Mouse (Mus musculus): ENCODE data around the gene Zfp667. TPM values are rescaled to one million over a fixed set of nuclear protein-coding genes. Genes with fewer than 3 reads are reported as not detected.
"Not testable (repeated sequence)": the region's sequence is repeated elsewhere in the genome, so short reads cannot be mapped to it uniquely, and the experiment has no call there.

The Zfp667 gene
- polyA plus RNA-seq, 1 experiment from 2014 or later = 8.9 TPM

- 63% methylated on average over 8 of the region's 8 CpGs for WGBS
- Histone ChIP-seq H3K9me3 (no peaks in the 10 kb centered on the region), H3K9ac (no peak overlapping the region), H3K36me3 (no peaks in the 10 kb centered on the region), H3K4me1 (no peaks in the 10 kb centered on the region), H3K4me2 (no peak overlapping the region), H3K27ac (no peak overlapping the region), H3K27me3 (no peaks in the 10 kb centered on the region), H3K4me3 (no peak overlapping the region)
- no peak for ATAC-seq (ENCODE audit: insufficient number of reproducible peaks, low FRiP score, low TSS enrichment, low read depth)
Observed at GRCm38 (mm10) chr7:6265695-6266094, 20.7 kb upstream of the Zfp667 start.

- H3K4me3 ChIP-seq = no peak overlapping the region
- H3K36me3 ChIP-seq = no peaks in the 10 kb centered on the region
- H3K27ac ChIP-seq = no peak overlapping the region
- H3K27me3 ChIP-seq = no peaks in the 10 kb centered on the region
- no peaks in the 10 kb centered on the region for H3K9me3 ChIP-seq
- no peak for ATAC-seq (ENCODE audit: insufficient number of reproducible peaks, low FRiP score, low TSS enrichment, low read depth)
- no peak overlapping the region for H3K9ac ChIP-seq
- H3K4me2 ChIP-seq = no peak overlapping the region
- whole genome bisulfite sequencing = 41% methylated on average over 3 of the region's 3 CpGs
- H3K4me1 ChIP-seq = no peaks in the 10 kb centered on the region
Observed at GRCm38 (mm10) chr7:6277906-6278305, 8.5 kb upstream of the Zfp667 start.

DNA sequence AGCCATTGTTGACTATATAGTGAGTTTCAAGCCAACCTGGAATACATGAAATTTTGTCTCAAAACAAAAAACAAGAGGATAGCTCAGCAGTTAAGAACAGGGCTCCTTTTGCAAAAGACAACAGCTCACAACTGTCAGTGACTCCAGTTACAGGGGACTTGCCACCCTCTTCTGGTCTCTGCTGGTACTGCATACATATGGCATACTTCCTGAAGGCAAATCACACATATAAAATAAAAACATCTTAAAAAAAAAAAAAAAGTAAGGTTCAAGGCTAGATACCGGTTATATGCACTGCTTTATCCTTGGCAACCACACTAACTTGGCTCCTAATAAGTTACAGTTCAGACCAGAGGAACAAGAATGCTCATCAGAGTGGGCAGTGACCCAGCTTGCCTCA, 3.6 kb upstream of the Zfp667 start:
- Histone ChIP-seq H3K4me2 (peak overlapping the region; percentile 55), H3K27me3 (no peaks in the 10 kb centered on the region), H3K9me3 (no peaks in the 10 kb centered on the region), H3K27ac (peak overlapping the region; percentile 92; the same call in 1 of the 2 replicates), H3K36me3 (no peaks in the 10 kb centered on the region), H3K4me1 (peaks cover 11% of the 10 kb centered on the region), H3K4me3 (peak overlapping the region; percentile 58), H3K9ac (no peak overlapping the region)
- WGBS = 0% methylated on average over 1 of the region's 1 CpGs
- ATAC-seq (ENCODE audit: insufficient number of reproducible peaks, low FRiP score, low TSS enrichment, low read depth) = no peak

- Histone ChIP-seq H3K4me1 (peaks cover 12% of the 10 kb centered on the region), H3K4me3 (peak overlapping the region; percentile 58), H3K4me2 (peak overlapping the region; percentile 55), H3K27me3 (no peaks in the 10 kb centered on the region), H3K9me3 (no peaks in the 10 kb centered on the region), H3K27ac (peak overlapping the region; percentile 92), H3K9ac (peak overlapping the region; percentile 54; the same call in 1 of the 2 replicates), H3K36me3 (no peaks in the 10 kb centered on the region)
- peak; percentile 59 for ATAC-seq (ENCODE audit: insufficient number of reproducible peaks, low FRiP score, low TSS enrichment, low read depth)
- 1% methylated on average over 23 of the region's 23 CpGs for WGBS
Observed at GRCm38 (mm10) chr7:6283451-6284075, 2.8 kb upstream of the Zfp667 start.

DNA sequence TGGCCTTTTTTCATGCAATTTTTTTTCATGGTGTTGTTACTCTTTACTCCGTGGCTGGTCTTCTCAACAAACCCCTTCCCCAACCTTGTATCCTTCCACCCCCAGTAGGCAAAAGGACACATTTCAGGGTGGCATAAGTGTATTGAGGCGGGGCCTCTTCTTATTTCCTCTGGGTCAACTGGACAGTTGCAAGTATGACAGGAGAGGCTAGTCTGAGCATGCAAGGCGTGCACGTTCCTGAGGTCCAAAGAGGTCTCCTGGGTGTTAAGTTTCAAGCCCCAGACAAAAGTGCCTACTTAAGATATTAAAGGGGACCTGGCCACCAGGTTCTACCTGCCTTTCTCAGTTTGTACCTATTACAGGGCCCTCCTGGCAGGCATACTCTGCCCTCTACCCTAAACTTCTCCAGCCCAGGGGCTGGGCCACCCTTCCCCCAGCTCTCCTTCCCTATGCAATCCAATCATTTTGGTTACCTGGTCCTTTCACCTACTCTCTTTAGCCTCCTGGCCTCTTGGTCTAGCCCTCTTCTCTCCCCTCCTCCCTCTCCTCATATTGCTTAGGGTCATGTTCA, 1.9 kb upstream of the Zfp667 start:
- H3K9ac ChIP-seq = no peak overlapping the region
- H3K27me3 ChIP-seq = no peaks in the 10 kb centered on the region
- no peak for ATAC-seq (ENCODE audit: insufficient number of reproducible peaks, low FRiP score, low TSS enrichment, low read depth)
- peaks cover 12% of the 10 kb centered on the region for H3K4me1 ChIP-seq
- no peaks in the 10 kb centered on the region for H3K36me3 ChIP-seq
- 78% methylated on average over 4 of the region's 4 CpGs for WGBS
- H3K4me2 ChIP-seq = no peak overlapping the region
- no peak overlapping the region for H3K4me3 ChIP-seq
- no peak overlapping the region for H3K27ac ChIP-seq
- H3K9me3 ChIP-seq = no peaks in the 10 kb centered on the region

DNA sequence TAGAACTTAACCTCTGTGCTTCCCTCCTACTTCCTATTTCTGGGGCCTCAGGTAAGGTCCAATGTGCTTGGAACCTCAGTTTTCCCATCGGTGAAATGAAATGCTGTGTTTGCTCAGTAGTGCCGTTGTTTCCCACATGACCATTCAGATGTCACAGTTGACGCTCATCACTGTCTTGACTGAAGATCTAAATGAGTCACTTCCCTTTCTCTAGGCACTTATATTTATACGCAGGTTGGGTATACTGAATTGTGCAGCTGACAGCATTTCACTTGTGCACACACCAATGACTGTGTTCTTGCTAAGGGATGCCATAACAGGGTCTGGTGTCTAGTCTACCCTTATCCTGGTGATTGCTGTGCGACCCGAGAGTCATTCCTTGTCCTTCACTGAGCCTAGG, 1.0 kb upstream of the Zfp667 start:
- Histone ChIP-seq H3K4me1 (peaks cover 12% of the 10 kb centered on the region), H3K4me2 (peak overlapping the region; percentile 72), H3K4me3 (no peak overlapping the region), H3K36me3 (peaks cover 1% of the 10 kb centered on the region; the same call in 1 of the 2 replicates), H3K9ac (no peak overlapping the region), H3K27ac (peak overlapping the region; percentile 89; the same call in 1 of the 2 replicates), H3K27me3 (no peaks in the 10 kb centered on the region), H3K9me3 (no peaks in the 10 kb centered on the region)
- WGBS = 83% methylated on average over 6 of the region's 6 CpGs
- ATAC-seq (ENCODE audit: insufficient number of reproducible peaks, low FRiP score, low TSS enrichment, low read depth) = no peak

DNA sequence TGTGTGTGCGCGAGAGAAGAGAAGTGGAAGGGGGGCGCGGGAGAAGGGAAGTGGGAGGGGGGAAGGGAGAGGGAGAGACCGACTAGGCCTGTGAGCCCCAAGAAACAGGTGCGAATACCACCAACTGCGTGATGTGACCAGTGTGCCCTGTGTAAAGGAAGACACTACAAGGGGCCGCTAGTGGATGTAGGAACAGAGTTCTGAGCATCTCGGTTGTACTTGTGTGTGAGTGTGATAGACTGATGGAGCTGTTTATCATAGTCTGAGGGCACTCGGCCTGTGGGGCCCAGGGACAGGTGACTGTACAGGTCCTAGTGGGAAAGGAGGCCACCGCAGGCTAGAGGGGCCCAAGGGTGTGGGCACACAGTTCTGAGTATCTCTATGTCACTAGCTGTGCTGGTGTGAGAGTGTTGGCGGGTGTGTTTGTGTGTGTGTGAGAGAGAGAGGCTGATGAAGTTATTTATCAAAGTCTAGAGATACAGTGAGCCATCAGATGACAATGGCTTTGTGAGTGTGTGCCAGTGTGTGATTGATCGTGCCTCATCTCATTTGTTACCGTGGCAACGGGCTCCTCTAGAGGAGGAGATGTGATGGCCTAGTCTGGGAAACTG, 647 bp downstream of the Zfp667 start:
- no peaks in the 10 kb centered on the region for H3K9me3 ChIP-seq
- H3K27ac ChIP-seq = peak overlapping the region; percentile 43
- ATAC-seq (ENCODE audit: insufficient number of reproducible peaks, low FRiP score, low TSS enrichment, low read depth) = peak; percentile 17
- peak overlapping the region; percentile 72 for H3K4me2 ChIP-seq
- H3K4me1 ChIP-seq = peaks cover 12% of the 10 kb centered on the region
- 26% methylated on average over 15 of the region's 15 CpGs for WGBS
- peak overlapping the region; percentile 55 for H3K4me3 ChIP-seq
- H3K27me3 ChIP-seq = no peaks in the 10 kb centered on the region
- H3K9ac ChIP-seq = peak overlapping the region; percentile 31; the same call in 1 of the 2 replicates
- H3K36me3 ChIP-seq = peaks cover 3% of the 10 kb centered on the region; the same call in 1 of the 2 replicates

DNA sequence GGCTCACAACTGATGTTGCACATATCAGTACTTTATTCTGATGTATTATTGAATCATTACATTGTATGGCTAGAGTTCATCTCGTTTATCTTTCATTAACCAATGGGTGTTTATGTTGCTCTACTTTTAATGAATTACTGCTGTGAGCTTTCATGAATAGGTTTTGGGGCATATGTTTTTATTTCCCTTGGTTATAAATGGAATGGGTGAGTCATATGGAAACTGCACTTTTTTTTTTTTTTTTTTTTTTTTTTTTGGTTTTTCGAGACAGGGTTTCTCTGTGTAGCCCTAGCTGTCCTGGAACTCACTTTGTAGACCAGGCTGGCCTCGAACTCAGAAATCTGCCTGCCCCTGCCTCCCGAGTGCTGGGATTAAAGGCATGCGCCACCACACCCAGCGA, 4.7 kb downstream of the Zfp667 start:
- Histone ChIP-seq H3K4me1 (peaks cover 12% of the 10 kb centered on the region), H3K36me3 (peaks cover 29% of the 10 kb centered on the region)
- not testable (repeated sequence) for ATAC-seq (ENCODE audit: insufficient number of reproducible peaks, low FRiP score, low TSS enrichment, low read depth); H3K9ac ChIP-seq; H3K27ac ChIP-seq; H3K4me3 ChIP-seq; H3K9me3 ChIP-seq; H3K4me2 ChIP-seq; H3K27me3 ChIP-seq
- WGBS = 88% methylated on average over 5 of the region's 6 CpGs

- not testable (repeated sequence) for H3K27ac ChIP-seq; H3K4me3 ChIP-seq; ATAC-seq (ENCODE audit: insufficient number of reproducible peaks, low FRiP score, low TSS enrichment, low read depth); H3K9ac ChIP-seq; H3K4me1 ChIP-seq; H3K9me3 ChIP-seq; H3K4me2 ChIP-seq; H3K27me3 ChIP-seq
- 65% methylated on average over 11 of the region's 11 CpGs for WGBS
- H3K36me3 ChIP-seq = peaks cover 40% of the 10 kb centered on the region
Observed at GRCm38 (mm10) chr7:6300796-6301195, 14.4 kb downstream of the Zfp667 start.

DNA sequence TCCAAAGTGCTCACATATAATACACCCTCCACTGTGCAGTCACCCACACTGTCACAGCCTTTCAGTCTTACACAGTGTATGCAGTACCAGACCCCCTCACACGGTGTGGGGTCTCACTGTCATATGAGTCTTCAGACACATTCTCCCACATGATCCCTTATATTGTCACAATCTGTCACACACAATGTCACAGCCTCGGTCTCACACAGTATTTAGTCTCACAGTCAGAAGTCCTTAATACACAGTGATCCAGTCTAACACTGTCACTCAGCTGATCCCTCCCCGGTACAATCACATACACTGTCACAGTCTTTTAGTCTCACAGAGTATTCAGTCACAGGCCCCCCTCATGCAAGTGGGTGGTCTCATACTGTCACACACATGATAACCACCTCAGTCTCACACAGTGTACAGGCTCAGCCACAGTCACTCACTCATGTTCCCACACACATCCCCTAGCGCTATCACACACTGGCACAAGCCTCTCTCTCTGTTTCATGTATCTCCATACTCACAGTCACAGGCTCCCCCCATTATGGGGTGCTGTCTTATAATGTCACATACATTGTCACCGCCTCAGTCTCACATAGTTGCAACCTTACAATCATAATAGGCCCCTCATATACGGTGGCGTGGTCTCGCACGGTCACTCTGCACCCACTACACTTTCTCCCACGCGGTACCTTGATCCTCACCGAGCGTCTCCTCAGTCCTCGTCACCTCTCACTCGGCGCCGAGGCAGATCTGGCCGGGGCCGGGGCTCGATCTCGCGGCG, 44.3 kb downstream of the Zfp667 start:
- H3K4me2 ChIP-seq = peak overlapping the region; percentile 61
- ATAC-seq (ENCODE audit: insufficient number of reproducible peaks, low FRiP score, low TSS enrichment, low read depth) = peak; percentile 54
- peak overlapping the region; percentile 61 for H3K9ac ChIP-seq
- no peaks in the 10 kb centered on the region for H3K9me3 ChIP-seq
- H3K27ac ChIP-seq = peak overlapping the region; percentile 87
- no peaks in the 10 kb centered on the region for H3K27me3 ChIP-seq
- H3K36me3 ChIP-seq = peaks cover 12% of the 10 kb centered on the region; the same call in 1 of the 2 replicates
- H3K4me1 ChIP-seq = peaks cover 14% of the 10 kb centered on the region; the same call in 1 of the 2 replicates
- 16% methylated on average over 23 of the region's 23 CpGs for WGBS
- H3K4me3 ChIP-seq = peak overlapping the region; percentile 62

DNA sequence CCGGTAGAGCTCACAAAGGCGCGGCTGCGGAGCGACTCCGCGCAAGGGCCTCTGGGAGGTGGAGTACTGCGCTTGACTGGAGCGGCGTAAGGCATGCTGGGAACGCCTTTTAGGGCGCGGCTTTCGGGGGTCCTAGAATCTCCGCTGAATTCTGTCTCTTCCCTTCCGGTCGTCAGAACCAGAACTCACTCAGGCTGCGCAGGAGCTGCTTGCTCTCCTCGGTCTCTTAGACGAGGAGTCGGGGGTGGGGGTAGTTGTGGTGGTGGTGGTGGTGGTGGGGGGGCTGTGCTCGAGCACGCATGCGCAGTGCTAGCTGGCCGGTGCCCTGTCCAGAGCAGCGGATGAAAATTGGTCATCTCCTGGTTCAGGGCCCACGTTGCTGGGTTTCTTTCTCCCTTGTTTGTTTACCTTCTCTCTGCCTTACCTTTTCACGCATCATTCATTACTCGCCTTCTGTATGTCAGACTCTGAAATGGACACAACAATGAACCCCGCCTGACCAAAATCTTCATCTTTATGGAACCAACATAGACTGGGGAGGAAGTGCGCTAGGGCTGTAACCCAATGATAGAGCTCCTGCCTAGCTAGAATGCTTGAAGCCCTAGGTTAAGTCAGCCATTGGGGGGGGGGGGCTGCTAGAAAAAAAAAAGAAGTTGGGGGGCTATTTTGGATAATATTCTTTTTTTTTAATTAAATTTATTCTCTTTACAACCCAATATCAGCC, 45.0 kb downstream of the Zfp667 start, which contains the start of gene Zfp583:
Gene Zfp583, minus strand, starts transcription at position 53 of the 724 bp plus-strand sequence.
- peak within 1 kb of the TSS; percentile 61 for H3K9ac ChIP-seq
- WGBS = 5% methylated on average over 31 of the region's 31 CpGs

More for the DNA sequence above, 45.0 kb downstream of the Zfp667 start, which contains the start of gene Zfp583:
- peaks cover 12% of the 10 kb centered on the region; the same call in 1 of the 2 replicates for H3K36me3 ChIP-seq
- peak; percentile 90 for ATAC-seq (ENCODE audit: insufficient number of reproducible peaks, low FRiP score, low TSS enrichment, low read depth)
- peak within 1 kb of the TSS; percentile 87 for H3K27ac ChIP-seq
- H3K4me1 ChIP-seq = peaks cover 14% of the 10 kb centered on the region; the same call in 1 of the 2 replicates
- no peaks in the 10 kb centered on the region for H3K27me3 ChIP-seq
- peak within 1 kb of the TSS; percentile 61 for H3K4me2 ChIP-seq
- H3K4me3 ChIP-seq = peak within 1 kb of the TSS; percentile 62
- H3K9me3 ChIP-seq = no peaks in the 10 kb centered on the region

Measured in limb, embryonic 15.5 days (tissue).